In genomic region chr13:10451057-10451456, GRCm38 (mm10) we compare ENCODE assay signal across 16 mouse cellular contexts.
DNase-seq lines count a peak whose midpoint lies in the region; ATAC-seq and TF ChIP-seq lines count a peak whose summit lies in the region.
"Had no signal": no experiment of that assay in that cellular context is flagged by ENCODE, and none has a peak within 500 bp of the region (broad histone marks: within the 10 kb centered on the region; RNA-seq: fewer than 3 reads in every experiment).

No protein-coding gene starts in this region.

- H3K9me3 ChIP-seq in kidney, embryonic 14.5 days (ENCODE audit: control insufficient read depth, low read length): no peaks in the 10 kb centered on the region
- H3K9me3 ChIP-seq in lung, postnatal 0 days (ENCODE audit: low read length): no peaks in the 10 kb centered on the region
- H3K9me3 ChIP-seq: forebrain, embryonic 15.5 days; neural tube, embryonic 13.5 days had no signal

- H3K4me1 ChIP-seq in kidney, embryonic 14.5 days (ENCODE audit: control insufficient read depth, insufficient read depth, low read length): no peaks in the 10 kb centered on the region
- no peaks in the 10 kb centered on the region for H3K4me1 ChIP-seq in lung, postnatal 0 days (ENCODE audit: insufficient read depth, low read depth, low read length)
- no peaks in the 10 kb centered on the region for H3K4me1 ChIP-seq in lung, adult 2 months (ENCODE audit: control insufficient read depth, insufficient read depth, low read length)
- H3K4me1 ChIP-seq: forebrain, embryonic 15.5 days; neural tube, embryonic 13.5 days had no signal

- TF ChIP-seq CTCF in lung, postnatal 0 days (IDR thresholded peaks at IDR 0.05): peak; percentile 46
- no peak for TF ChIP-seq CTCF in lung, adult 2 months (IDR thresholded peaks at IDR 0.05; ENCODE audit: insufficient read depth, low read length)

- no peak for ATAC-seq in CD4-positive, CD25-positive, alpha-beta regulatory T cell, adult 4 months
- ATAC-seq in kidney, embryonic 14.5 days (ENCODE audit: low FRiP score, low TSS enrichment): no peak
- ATAC-seq in lung, postnatal 0 days: no peak
- ATAC-seq in megakaryocyte-erythroid progenitor cell, adult 5-6 weeks (replicated peaks; ENCODE audit: low FRiP score, low TSS enrichment, poor library complexity, severe bottlenecking): 0 out of 2 replicates have a peak, but pooled peaks have one; percentile 18
- ATAC-seq: forebrain, embryonic 15.5 days; Patski had no signal

- TF ChIP-seq EP300 in lung, postnatal 0 days (IDR thresholded peaks at IDR 0.05): no peak

- no peaks in the 10 kb centered on the region for H3K36me3 ChIP-seq in kidney, embryonic 14.5 days (ENCODE audit: control insufficient read depth, insufficient read depth, low read length)
- no peaks in the 10 kb centered on the region for H3K36me3 ChIP-seq in lung, postnatal 0 days (ENCODE audit: insufficient read depth, low read length)
- H3K36me3 ChIP-seq: forebrain, embryonic 15.5 days; neural tube, embryonic 13.5 days had no signal

- no peaks in the 10 kb centered on the region for H3K27me3 ChIP-seq in kidney, embryonic 14.5 days (ENCODE audit: control insufficient read depth, insufficient read depth, low read length)
- H3K27me3 ChIP-seq in lung, postnatal 0 days (replicated peaks; ENCODE audit: insufficient read depth, low read length): no peaks in the 10 kb centered on the region
- H3K27me3 ChIP-seq: forebrain, embryonic 15.5 days; neural tube, embryonic 13.5 days; Patski had no signal

- DNase-seq in CD4-positive, CD25-positive, alpha-beta regulatory T cell, adult 2 months (ENCODE audit: low read depth, low spot score): peak; percentile 2
- DNase-seq in kidney, adult 8-10 months: peak; percentile 5 to 6
- DNase-seq in lung, postnatal 0 days (ENCODE audit: low spot score): peak; percentile 15
- no peak for DNase-seq in lung, adult 2 months
- DNase-seq in T-cell, adult 2 months (ENCODE audit: low spot score): no peak
- DNase-seq: cerebellum, adult 9-10 months; heart, postnatal 14 days; midbrain, embryonic 14.5 days; right cerebral cortex, adult 18-20 months; thymus, postnatal 36 days had no signal

- H3K4me2 ChIP-seq in kidney, embryonic 14.5 days (replicated peaks; ENCODE audit: low read depth, low read length): no peak overlapping the region
- H3K4me2 ChIP-seq in lung, postnatal 0 days (replicated peaks; ENCODE audit: low read depth, low read length): no peak overlapping the region
- H3K4me2 ChIP-seq: forebrain, embryonic 15.5 days; neural tube, embryonic 13.5 days had no signal

- TF ChIP-seq POLR2A in lung, adult 2 months (IDR thresholded peaks at IDR 0.05; ENCODE audit: borderline replicate concordance, extremely low read depth, low read depth, low read length): no peak

- no peak overlapping the region for H3K9ac ChIP-seq in kidney, embryonic 14.5 days (ENCODE audit: low read depth, low read length)
- no peak overlapping the region for H3K9ac ChIP-seq in lung, postnatal 0 days (replicated peaks; ENCODE audit: low read depth)
- H3K9ac ChIP-seq: forebrain, embryonic 15.5 days; neural tube, embryonic 13.5 days had no signal

- no peak overlapping the region for H3K4me3 ChIP-seq in kidney, embryonic 14.5 days (ENCODE audit: low read length)
- no peak overlapping the region for H3K4me3 ChIP-seq in lung, postnatal 0 days (ENCODE audit: low read depth, low read length)
- H3K4me3 ChIP-seq in lung, adult 2 months (replicated peaks; ENCODE audit: extremely low read depth, low read depth, low read length): no peak overlapping the region
- H3K4me3 ChIP-seq: forebrain, embryonic 15.5 days; neural tube, embryonic 13.5 days had no signal

- H3K27ac ChIP-seq in kidney, embryonic 14.5 days (ENCODE audit: low read depth, low read length): no peak overlapping the region
- H3K27ac ChIP-seq in lung, postnatal 0 days (ENCODE audit: low read length): no peak overlapping the region
- H3K27ac ChIP-seq: forebrain, embryonic 15.5 days; neural tube, embryonic 13.5 days had no signal

- 45% methylated on average over 3 of the region's 3 CpGs for WGBS in kidney, embryonic 14.5 days
- WGBS in lung, postnatal 0 days: 29% methylated on average over 3 of the region's 3 CpGs
- whole genome bisulfite sequencing in lung, adult 2 months: 16% methylated on average over 3 of the region's 3 CpGs

Comparison
In these comparisons a context has a peak if more than half of its experiments do, and no peak if none do; other contexts are left out.
1. DNase-seq: peak in CD4-positive, CD25-positive, alpha-beta regulatory T cell, adult 2 months (single experiment), kidney, adult 8-10 months (2 of 2) and lung, postnatal 0 days (single experiment); none in lung, adult 2 months (single experiment) and T-cell, adult 2 months (single experiment).